Mouse (Mus musculus): ENCODE data around the gene Nfia. TPM values are rescaled to one million over a fixed set of nuclear protein-coding genes. Genes with fewer than 3 reads are reported as not detected.

Nfia gene
- polyA plus RNA-seq (2012; rRNA removed): 6.4 and 8.1 TPM in 2 replicates

DNA sequence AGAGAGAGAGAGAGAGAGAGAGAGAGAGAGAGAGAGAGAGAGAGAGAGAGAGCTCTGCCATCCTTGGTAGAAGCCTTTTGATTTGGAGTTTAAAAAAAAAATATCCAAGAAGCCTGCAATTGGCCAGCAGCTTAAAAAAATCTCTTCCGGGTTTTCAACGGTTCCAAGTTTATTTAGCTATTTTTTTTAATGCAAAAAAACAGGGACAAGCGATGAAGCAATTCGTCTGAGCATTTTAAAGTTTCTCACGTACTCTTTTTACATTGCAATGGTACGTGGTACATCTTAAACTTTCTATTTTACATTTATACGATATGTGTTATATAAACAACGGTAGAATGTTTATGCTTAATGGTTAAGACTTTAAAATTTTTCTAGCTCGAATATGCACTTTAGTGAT is at the start of gene Nfia:
Gene Nfia, plus strand, starts transcription at position 94 of the 400 bp plus-strand sequence.
- TF ChIP-seq POLR2A (IDR thresholded peaks at IDR 0.05; ENCODE audit: control insufficient read depth, low read depth, low read length) (no peak), CTCF (IDR thresholded peaks at IDR 0.05; ENCODE audit: control insufficient read depth, insufficient read depth, insufficient replicate concordance, low read depth, low read length) (no peak)
- Histone ChIP-seq H3K27ac (ENCODE audit: control insufficient read depth, insufficient read depth, low read depth, low read length) (peak within 1 kb of the TSS; percentile 86), H3K4me3 (ENCODE audit: control insufficient read depth, low read depth, low read length) (peak within 1 kb of the TSS; percentile 77), H3K27me3 (ENCODE audit: control insufficient read depth, insufficient read depth, low read length) (no peaks in the 10 kb centered on the region), H3K4me1 (ENCODE audit: control insufficient read depth, insufficient read depth, low read length) (peaks cover 4% of the 10 kb centered on the region), H3K36me3 (ENCODE audit: control insufficient read depth, insufficient read depth, low read length) (no peaks in the 10 kb centered on the region)

DNA sequence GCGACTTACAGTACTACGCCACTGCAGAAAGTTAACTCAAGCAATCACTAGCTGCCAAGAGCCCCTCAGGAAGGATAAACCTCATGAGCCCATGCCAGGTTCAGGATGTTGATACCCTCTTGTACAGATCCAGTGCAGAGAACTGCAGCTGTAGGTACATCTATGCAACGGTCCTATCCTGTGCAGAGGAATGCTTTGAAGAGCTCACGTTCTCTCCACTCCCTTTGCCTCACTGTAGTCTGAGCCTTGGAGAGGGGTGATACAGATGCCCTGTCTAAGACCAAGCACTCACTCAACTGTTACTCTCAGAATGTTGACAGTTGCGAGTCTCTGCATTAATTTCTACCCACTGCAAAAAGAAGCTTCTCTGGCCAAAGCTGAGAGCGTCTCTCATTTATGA is 49.2 kb upstream of the Nfia start:
- Histone ChIP-seq H3K4me3 (ENCODE audit: control insufficient read depth, low read depth, low read length) (no peak overlapping the region), H3K27me3 (ENCODE audit: control insufficient read depth, insufficient read depth, low read length) (no peaks in the 10 kb centered on the region), H3K4me1 (ENCODE audit: control insufficient read depth, insufficient read depth, low read length) (no peaks in the 10 kb centered on the region), H3K27ac (ENCODE audit: control insufficient read depth, insufficient read depth, low read depth, low read length) (no peak overlapping the region), H3K36me3 (ENCODE audit: control insufficient read depth, insufficient read depth, low read length) (no peaks in the 10 kb centered on the region)
- TF ChIP-seq POLR2A (IDR thresholded peaks at IDR 0.05; ENCODE audit: control insufficient read depth, low read depth, low read length) (no peak), CTCF (IDR thresholded peaks at IDR 0.05; ENCODE audit: control insufficient read depth, insufficient read depth, insufficient replicate concordance, low read depth, low read length) (no peak)

DNA sequence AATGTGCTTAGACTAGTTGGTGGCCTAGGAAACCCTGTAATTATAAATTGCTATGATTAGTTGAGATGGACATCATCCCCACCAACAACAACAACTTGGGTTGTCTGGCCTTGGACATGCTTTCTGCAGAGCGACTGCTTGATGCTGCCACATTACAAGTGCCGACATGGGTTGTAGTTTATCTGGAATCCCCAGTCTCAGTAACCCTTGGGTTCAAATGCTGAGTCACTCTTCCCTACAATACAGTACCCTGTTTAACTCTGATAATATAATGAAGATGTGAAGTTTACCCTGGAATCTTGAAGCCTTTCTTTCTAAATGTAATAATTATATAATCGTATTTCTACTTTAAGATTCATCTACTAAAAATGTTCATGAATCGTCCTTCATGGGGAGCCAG is 44.0 kb upstream of the Nfia start:
- H3K36me3 ChIP-seq (ENCODE audit: control insufficient read depth, insufficient read depth, low read length): no peaks in the 10 kb centered on the region
- TF ChIP-seq CTCF (IDR thresholded peaks at IDR 0.05; ENCODE audit: control insufficient read depth, insufficient read depth, insufficient replicate concordance, low read depth, low read length) (no peak), POLR2A (IDR thresholded peaks at IDR 0.05; ENCODE audit: control insufficient read depth, low read depth, low read length) (no peak)
- no peak overlapping the region for H3K4me3 ChIP-seq (ENCODE audit: control insufficient read depth, low read depth, low read length)
- H3K27ac ChIP-seq (ENCODE audit: control insufficient read depth, insufficient read depth, low read depth, low read length): no peak overlapping the region
- H3K4me1 ChIP-seq (ENCODE audit: control insufficient read depth, insufficient read depth, low read length): no peaks in the 10 kb centered on the region
- H3K27me3 ChIP-seq (ENCODE audit: control insufficient read depth, insufficient read depth, low read length): no peaks in the 10 kb centered on the region

DNA sequence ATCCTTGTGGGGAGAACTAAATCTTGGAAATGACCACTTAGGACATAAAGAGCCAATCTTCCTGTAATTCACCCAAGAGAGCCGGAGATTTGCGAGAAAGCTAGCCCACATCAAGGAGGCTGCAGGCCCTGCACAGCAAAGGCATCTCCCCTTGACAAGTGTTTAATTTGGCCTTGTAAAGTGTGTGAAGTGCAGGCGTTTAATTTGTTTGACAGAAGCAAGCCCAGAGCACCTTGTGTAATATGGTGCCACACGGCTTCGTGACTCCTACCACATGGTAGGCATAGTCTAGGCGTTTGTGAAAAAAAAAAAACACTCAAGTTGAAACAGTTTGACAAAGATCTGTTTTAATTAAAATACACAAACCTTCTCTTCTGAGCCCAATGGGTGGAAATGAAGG is 42.5 kb upstream of the Nfia start:
- H3K4me1 ChIP-seq (ENCODE audit: control insufficient read depth, insufficient read depth, low read length): no peaks in the 10 kb centered on the region
- H3K27ac ChIP-seq (ENCODE audit: control insufficient read depth, insufficient read depth, low read depth, low read length): no peak overlapping the region
- no peak overlapping the region for H3K4me3 ChIP-seq (ENCODE audit: control insufficient read depth, low read depth, low read length)
- H3K36me3 ChIP-seq (ENCODE audit: control insufficient read depth, insufficient read depth, low read length): no peaks in the 10 kb centered on the region
- no peak for TF ChIP-seq CTCF (IDR thresholded peaks at IDR 0.05; ENCODE audit: control insufficient read depth, insufficient read depth, insufficient replicate concordance, low read depth, low read length)
- no peak for TF ChIP-seq POLR2A (IDR thresholded peaks at IDR 0.05; ENCODE audit: control insufficient read depth, low read depth, low read length)
- no peaks in the 10 kb centered on the region for H3K27me3 ChIP-seq (ENCODE audit: control insufficient read depth, insufficient read depth, low read length)

DNA sequence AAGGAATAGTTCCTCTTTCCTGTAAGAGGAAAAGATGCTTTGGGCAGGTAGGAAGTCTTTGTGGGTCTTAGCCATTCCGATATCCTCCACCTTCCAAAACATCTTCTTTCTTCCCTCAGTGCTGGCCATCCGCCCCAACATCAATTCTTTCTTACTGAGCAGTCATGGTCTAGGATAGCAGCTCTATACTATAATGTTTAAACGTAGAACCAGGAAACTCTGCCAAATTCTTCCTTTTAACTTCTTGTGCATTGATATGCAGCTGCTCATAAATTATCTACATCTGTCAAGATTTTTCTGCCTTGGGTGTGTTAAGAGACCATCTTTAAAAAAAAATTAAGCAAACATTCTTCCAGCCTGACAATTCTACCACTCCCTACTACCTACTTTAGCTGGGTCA is 42.1 kb upstream of the Nfia start:
- no peaks in the 10 kb centered on the region for H3K27me3 ChIP-seq (ENCODE audit: control insufficient read depth, insufficient read depth, low read length)

DNA sequence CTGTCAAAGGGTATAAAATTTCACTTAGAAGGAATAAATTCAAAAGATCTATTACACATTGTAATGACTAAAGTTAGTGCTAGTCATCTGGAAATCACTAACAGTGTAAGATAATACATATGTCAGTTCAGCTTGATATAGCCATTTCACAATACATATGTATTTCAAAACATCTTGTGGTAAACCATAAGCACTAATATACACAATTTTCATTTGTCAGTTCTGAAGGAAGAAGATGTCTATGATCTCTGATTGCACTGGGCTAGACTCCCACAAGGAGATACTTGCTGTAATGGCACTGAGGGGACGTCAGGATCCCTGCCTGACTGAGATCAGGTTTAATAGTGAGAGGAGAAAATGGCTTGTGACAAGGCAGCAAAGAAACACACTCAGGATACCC is 39.1 kb upstream of the Nfia start:
- H3K27ac ChIP-seq (ENCODE audit: control insufficient read depth, insufficient read depth, low read depth, low read length): no peak overlapping the region
- TF ChIP-seq CTCF (IDR thresholded peaks at IDR 0.05; ENCODE audit: control insufficient read depth, insufficient read depth, insufficient replicate concordance, low read depth, low read length): no peak
- no peak for TF ChIP-seq POLR2A (IDR thresholded peaks at IDR 0.05; ENCODE audit: control insufficient read depth, low read depth, low read length)
- H3K4me3 ChIP-seq (ENCODE audit: control insufficient read depth, low read depth, low read length): no peak overlapping the region

More for the DNA sequence above, 42.1 kb upstream of the Nfia start:
- H3K36me3 ChIP-seq (ENCODE audit: control insufficient read depth, insufficient read depth, low read length): no peaks in the 10 kb centered on the region
- TF ChIP-seq POLR2A (IDR thresholded peaks at IDR 0.05; ENCODE audit: control insufficient read depth, low read depth, low read length) (no peak), CTCF (IDR thresholded peaks at IDR 0.05; ENCODE audit: control insufficient read depth, insufficient read depth, insufficient replicate concordance, low read depth, low read length) (no peak)
- H3K27ac ChIP-seq (ENCODE audit: control insufficient read depth, insufficient read depth, low read depth, low read length): no peak overlapping the region
- no peaks in the 10 kb centered on the region for H3K4me1 ChIP-seq (ENCODE audit: control insufficient read depth, insufficient read depth, low read length)
- no peak overlapping the region for H3K4me3 ChIP-seq (ENCODE audit: control insufficient read depth, low read depth, low read length)

DNA sequence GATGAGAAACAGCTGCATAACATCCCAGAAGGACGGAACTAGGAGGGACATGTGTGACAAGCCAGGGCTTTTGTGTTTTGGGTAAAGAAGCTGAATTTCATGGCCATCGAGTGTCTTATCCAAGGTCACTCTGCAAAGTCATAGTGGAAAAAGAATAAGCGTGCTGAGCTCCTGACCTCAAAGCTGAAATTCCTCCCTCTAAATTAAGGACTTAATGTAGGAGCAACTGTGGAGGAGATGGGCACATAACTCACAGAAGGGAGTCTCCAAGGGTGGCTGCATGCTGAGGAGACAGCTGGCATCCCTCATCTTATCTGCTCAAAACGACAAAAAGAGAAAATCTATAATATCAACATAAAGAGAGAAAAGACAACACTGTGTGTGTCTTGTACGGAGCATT is 28.6 kb upstream of the Nfia start:
- H3K27ac ChIP-seq (ENCODE audit: control insufficient read depth, insufficient read depth, low read depth, low read length): no peak overlapping the region
- peaks cover 10% of the 10 kb centered on the region for H3K4me1 ChIP-seq (ENCODE audit: control insufficient read depth, insufficient read depth, low read length)
- no peak overlapping the region for H3K4me3 ChIP-seq (ENCODE audit: control insufficient read depth, low read depth, low read length)
- TF ChIP-seq CTCF (IDR thresholded peaks at IDR 0.05; ENCODE audit: control insufficient read depth, insufficient read depth, insufficient replicate concordance, low read depth, low read length) (no peak), POLR2A (IDR thresholded peaks at IDR 0.05; ENCODE audit: control insufficient read depth, low read depth, low read length) (no peak)
- no peaks in the 10 kb centered on the region for H3K36me3 ChIP-seq (ENCODE audit: control insufficient read depth, insufficient read depth, low read length)
- no peaks in the 10 kb centered on the region for H3K27me3 ChIP-seq (ENCODE audit: control insufficient read depth, insufficient read depth, low read length)

More for the DNA sequence above, 39.1 kb upstream of the Nfia start:
- Histone ChIP-seq H3K27me3 (ENCODE audit: control insufficient read depth, insufficient read depth, low read length) (no peaks in the 10 kb centered on the region), H3K4me1 (ENCODE audit: control insufficient read depth, insufficient read depth, low read length) (no peaks in the 10 kb centered on the region), H3K36me3 (ENCODE audit: control insufficient read depth, insufficient read depth, low read length) (no peaks in the 10 kb centered on the region)
